Mouse (Mus musculus) yolk sac, embryonic 10.5 days (tissue): ENCODE data around the gene Golga1.

Experiments
- DNase-seq: peaks from one replicate; pipeline ENCODE4 v3.0.0-alpha.2; 2017; ENCODE audit warnings: low spot score

Golga1 gene

DNA sequence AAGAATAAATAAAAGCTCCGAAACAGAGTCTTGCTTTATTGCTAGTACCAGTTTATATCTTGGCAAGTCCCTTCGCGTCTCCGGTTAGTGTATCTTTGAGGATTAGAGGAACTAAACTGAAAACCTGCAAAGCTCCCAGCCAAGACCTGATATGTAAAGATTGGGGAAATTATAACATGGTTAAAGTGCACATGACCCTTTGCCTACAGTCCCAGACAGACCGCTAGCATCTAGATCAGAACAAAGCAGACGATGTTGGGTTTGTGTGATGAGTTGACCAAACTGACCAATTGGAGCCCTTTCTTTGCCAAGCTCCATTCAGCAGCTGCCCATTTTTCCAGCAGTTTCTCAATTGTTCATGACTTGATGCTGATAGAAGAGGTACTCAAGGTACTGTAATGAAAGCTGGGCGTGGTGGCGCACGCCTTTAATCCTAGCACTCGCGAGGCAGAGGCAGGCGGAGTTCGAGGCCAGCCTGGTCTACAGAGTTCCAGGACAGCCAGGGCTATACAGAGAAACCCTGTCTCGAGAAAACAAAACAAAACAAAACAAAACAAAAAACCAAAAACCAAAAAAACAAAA, 59.1 kb downstream of the Golga1 start:
- DNase-seq, result no peak

DNA sequence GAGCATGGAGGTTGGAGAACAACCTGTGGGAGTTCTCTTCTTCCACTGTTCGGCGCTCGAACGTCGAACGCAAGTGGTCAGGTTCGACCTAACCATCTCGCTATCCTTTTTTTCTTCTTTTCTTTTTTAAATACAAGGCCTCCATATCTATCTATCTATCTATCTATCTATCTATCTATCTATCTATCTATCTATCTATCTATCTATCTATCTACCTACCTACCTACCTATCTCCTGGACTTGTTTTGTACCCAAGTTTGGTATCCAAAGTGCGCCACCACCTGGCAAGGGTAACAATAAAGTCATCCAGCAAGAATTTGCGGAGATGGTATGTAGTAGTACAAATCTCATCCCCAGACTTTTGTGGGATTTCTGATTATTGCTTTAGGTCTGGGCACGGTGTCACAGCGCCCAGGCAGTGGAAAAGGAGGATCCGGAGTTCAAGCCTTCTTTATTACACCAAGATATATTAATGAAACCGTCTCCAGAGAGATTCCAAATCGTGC, 59.7 kb downstream of the Golga1 start, which contains the start of gene Rpl35:
Gene Rpl35, minus strand, starts transcription at position 51 of the 506 bp plus-strand sequence.
- peak; percentile 40 for DNase-seq

DNA sequence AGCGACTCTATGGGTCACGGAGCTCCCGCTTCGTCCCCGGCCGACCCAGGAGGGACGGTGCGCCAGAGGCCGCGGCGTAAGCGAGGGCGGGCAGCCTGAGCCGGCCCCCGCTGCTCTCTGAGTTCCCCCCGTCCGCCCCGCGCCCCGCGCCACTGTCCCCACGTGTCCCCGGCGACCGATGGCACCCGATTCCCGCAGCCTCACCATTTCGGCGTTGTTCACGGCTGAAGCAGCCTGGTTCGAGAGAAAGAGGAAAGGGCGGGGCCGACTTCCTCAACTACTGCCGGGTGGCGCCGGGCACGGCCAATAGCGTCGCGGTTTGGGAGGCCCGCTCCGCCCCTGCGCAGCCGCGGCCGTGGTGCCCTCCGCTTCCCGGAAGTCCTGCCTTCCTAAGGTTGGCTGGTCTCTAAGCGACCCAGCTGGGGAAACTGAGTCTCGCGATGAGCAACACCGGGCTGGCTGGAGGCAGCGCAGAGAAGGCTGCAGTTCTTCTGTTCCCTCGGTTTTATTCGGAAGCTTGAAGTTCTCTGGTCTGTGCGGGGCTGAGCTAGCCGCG, 60.4 kb downstream of the Golga1 start, which contains the start of gene Arpc5l:
Gene Arpc5l, plus strand, starts transcription at position 469 of the 556 bp plus-strand sequence.
- peak; percentile 89 for DNase-seq

DNA sequence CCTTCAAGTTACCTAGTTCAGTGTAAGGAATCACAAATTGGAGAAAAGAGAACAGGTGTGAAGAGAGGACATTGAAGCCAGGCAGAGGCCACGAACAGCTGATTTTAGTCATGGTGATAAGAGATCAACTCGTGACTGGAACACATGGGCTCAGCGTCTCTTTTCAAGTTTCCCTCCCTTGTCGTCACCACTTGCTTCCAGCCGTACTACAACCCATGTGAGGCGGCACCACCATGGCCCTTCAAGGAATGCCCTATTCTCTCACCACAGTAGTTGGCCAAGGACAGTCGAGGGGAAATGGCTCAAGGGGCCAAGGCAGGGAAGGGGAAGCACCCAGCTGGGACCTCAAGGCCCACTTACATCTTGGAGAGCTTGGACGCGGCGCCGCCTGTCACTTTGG, 61.0 kb downstream of the Golga1 start:
- DNase-seq, result peak; percentile 43

DNA sequence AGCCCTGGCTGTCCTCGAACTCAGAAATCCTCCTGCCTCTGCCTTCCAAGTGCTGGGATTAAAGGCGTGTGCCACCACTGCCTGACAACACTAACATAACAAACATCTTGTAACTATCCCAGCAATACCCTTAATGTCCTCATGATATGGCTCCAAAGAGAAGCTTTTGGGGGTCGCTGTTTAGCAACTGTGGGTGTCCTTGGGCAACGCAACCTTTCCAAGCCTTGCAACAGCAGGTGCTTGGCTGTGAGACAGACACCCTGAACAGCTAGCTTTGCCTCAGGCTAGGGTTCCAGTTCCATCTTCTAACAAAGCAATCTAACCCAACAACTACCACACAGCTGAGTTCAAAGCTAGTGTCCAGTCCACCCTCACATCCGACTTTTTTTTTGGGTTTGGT, 61.8 kb downstream of the Golga1 start:
- DNase-seq, result no peak

DNA sequence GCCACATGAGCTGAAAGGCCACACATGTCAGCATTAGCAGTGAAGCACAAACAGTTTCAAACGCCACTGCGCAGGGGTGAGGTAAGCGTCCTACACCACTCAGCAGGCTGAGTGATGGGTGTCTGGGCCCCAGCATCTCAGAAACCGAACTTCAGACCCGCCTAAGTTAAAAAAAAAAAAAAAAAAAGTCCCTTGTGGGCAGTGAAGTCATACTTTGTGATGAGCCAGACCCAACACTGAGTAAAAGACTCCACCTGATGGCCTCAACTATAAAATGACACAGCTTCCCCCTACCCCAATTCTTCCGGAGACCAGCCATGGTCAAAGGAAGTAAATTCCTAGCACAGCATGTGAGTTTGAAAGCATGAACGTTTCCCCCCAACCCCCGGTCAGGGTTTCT, 62.2 kb downstream of the Golga1 start:
- DNase-seq, result no peak

DNA sequence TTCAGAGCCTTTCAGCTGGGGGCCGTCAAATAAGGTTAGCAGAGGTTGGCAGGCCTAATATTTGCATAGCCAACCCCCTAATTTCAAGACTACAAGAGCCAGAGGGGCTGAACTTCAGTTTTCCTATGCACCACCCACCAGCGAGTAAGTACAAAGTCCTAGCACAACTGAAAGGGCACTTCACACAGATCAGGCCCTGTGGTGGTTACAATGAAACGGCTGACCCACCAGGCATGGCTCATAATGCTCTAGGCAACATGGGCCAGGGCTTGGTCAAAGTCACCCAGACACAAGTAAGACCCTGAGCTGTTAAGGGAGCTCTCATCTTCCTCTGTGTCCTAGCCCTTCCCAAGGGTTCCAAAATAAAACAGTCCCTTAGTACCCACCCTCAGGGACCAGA, 63.5 kb downstream of the Golga1 start:
- DNase-seq, result no peak

DNA sequence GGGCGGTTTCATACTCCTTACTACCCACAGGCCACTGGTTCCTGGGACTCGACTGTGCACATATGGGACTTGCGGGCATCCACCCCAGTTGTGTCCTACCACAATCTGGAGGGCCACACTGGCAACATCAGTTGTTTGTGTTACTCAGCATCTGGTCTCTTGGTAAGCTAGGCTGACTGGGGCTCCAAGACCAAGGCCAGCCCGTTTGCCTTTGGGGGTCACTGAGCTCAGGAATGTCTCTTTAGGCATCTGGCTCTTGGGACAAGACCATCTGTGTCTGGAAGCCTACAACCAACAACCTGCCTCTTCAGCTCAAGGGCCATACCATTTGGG, 64.8 kb downstream of the Golga1 start:
- DNase-seq, result no peak

DNA sequence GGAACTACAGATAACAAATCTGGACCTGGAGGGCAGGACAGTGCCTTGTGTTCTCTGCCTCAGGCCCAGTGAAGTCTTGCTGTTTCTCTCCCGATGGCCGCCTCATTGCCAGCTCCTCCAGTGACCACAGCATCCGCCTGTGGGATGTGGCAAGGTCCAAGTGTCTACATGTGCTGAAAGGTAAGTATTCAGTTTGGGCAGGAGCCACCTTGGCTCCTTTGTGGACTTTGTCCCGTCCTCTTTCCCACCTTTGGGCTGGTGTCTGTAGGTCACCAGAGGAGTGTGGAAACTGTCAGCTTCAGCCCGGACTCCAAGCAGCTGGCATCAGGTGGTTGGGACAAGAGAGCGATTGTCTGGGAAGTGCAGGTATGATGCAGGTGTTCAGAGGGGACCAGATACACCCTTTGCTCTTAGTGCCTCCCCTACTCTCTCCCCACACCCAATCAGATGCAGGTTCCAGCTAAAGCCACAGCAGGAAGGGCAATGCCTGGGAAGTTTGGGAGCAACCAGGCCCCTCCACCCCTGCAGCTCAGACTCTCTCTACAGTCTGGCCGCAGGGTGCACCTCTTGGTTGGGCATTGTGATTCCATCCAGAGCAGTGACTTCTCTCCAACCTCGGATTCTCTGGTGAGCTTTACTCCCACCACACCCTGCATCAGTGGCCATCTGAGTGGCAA, 65.3 kb downstream of the Golga1 start:
- DNase-seq, result peak; percentile 29

DNA sequence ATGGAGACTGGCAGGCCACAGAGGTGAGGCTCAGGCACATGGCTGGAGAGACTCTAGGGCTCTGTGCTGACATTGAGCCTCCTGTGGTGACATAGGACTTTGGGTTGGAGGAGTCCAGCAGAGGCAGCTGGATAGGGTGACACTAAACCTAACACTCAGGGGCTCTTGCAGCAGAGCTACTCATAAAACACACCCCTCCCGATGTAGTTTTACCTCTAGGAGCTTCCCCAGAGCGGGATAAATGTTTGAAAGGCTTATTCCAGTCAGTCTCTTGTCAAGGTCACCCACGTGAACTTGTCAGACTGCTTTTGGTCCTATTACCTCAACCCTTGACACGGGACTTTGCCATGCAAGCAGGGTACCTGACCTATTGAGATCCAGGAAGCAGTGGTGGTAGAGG, 66.0 kb downstream of the Golga1 start:
- DNase-seq, result no peak

DNA sequence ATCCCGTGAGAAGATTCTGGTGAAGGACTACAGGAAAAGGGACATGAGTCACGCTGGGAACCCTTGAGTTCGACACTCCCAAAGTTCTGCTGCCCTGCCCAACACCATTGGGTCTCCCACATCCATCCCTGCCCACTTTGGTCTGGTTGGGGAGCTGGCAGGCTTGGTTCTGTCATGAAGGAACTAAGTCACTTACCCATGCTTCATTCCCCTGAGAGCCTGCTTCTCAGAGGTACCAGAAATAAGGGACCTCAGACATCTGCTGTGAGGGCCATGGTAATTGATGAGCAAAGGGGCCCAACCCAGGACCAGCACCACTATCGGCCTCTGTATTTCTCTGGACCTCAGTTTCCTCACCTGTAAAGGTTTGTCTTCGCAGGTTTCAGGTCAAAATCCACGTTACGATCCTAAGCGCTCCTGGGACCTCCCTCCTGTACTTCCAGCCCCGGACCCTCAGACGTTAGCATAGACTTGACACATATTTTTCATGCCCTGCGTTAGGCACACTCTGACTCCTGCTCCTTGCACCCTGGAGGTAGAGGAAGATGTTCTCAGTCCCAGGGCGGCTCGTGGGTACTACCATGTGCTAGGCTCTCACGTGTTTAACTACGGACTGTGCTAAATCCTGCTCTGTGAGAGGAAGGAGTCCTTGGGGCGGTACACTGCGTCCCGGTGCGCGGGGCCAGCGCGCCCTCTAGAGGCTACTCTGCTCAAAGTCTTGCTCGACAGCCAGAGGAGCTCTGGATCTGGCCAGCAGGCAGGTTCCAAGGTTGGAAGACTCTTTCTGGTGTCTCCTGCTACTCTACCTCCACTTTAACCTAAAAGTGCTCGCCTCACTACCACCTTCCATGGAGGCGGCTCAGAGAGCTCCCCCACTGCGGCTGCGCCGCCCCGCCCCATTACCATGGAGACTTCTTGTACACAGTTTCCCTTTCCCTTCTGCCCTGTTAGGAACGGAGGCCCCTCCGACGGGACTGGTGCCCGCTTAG, 67.7 kb downstream of the Golga1 start, which contains the start of gene Wdr38:
Gene Wdr38, plus strand, starts transcription at position 91 of the 989 bp plus-strand sequence.
- DNase-seq, result peak; percentile 88

DNA sequence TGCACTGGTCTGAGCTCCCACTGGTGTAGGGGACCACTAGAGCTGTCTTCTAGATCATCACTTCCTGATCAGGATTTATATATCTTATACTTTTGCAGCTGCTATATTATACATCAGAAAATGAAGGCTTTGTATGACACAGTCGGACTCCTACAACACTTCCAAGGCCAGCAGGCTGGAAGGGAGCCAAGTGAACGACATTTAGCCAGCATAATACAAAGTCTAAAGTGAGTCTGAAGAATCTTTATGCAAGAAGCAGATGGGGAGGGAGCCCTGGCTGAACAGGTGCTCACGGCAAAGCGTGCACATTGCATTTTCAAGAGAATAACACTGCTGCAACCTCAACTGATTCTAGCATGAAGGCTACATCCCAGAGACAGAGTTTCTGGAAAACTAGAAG, 72.9 kb downstream of the Golga1 start:
- DNase-seq, result no peak

DNA sequence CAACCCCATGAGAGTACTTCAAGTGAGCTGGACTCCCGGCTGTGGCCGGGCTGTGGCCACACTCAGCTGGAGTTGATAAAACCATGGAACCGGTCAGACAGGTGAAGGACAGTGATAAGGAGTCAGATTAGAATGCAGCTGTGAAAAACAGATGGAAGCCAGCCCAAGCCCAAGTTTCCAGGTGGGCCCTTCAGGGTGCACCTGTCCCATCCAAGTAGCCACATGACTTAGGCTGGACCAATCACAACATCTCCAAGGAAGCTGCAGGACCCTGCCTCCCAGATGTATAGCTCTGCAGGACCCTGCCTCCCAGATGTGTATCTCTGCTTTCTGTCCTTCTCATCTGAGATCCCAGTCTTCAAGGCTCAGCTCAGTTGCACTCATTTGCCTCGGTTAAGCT, 73.3 kb downstream of the Golga1 start:
- DNase-seq, result no peak

DNA sequence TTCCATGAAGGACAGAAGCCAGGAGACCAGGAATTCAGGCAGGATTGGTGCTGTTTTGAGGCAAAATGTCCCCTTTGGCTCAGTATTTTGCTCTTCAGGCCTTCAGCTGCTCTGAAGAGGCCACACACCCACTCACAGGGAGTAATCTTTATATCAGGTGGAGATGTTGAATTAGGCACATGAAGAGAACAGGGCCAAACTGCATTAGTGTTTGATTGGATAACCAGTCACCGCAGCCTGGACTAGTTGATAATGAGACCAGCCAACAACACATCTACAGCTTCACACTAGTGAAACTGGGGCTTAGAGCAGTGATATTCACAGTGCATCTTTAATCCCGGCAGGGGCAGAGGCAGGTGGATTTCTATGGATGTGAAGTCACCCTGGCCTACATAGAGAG, 76.4 kb downstream of the Golga1 start:
- DNase-seq, result no peak

DNA sequence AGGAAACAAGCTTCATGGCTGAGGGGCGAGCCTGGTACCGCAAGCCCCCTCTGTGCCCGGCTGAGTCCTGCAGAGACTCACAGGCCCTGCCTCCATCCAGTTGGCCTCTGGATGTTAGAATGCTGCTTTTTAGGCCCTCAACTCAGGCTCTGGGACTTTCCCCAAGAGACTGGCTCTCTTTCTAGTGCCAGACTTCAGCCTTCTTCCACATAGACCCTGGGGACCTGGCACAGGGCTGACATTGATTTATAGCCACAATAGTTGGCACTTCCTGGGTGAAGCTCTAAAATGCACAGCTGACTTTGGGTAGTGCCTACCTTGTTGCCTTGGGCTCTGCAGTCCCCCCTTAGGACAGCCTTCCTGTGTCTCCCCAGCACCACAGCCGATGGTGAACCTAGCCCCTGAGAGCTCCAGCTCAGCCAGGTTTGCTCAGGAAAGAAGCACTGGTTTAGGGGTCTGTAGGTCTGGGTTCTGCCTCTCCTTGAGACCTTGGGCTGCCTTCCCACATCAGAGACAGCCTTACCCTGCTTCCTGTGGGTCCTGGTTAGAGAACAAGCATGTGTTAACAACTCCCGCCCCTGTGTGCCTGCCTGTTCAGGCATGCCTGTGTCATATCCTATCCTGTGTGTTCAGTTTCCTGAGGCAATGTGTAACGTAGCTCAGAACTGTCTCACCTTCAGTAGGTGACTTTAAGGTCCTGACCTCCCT, 77.4 kb downstream of the Golga1 start:
- DNase-seq, result no peak

DNA sequence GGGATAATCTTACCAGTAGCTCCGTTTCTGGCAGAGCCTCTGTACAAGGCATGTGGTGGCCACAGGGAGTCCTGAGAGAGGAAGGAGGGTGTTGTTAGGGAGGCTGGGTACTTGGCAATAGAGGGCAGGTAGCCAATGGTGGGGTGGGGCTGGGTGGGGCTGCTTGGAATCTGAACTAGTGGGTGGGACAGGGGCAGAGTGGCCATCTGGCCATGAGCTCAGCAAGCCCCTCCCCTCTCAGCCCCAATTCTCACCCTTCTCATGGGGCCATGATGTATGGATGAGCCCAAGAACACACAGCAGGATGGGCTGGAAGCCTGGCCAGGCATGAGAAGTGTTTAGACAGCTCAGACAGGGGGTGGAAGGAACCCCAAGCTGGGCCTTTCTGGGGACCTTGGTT, 78.0 kb downstream of the Golga1 start:
- DNase-seq, result no peak

DNA sequence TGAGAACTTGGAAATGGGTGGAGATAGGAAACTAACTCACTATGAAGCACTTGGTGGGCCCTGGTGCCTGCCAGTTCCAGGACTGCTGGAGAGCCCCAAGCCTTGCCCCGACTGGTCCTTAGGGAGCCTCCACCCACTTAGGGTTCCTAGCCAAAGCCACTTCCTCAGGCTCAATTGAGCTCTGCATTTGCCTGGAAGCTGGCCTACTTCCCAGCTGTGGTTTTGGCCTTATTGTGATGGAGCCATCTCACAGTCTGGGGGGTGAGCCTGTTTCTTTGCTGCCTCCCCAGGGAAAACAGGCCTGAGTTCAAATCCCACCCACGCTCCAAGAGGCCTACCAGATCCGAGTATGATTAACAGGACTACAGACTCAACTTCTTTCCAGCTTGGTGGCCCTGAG, 78.8 kb downstream of the Golga1 start:
- no peak for DNase-seq

DNA sequence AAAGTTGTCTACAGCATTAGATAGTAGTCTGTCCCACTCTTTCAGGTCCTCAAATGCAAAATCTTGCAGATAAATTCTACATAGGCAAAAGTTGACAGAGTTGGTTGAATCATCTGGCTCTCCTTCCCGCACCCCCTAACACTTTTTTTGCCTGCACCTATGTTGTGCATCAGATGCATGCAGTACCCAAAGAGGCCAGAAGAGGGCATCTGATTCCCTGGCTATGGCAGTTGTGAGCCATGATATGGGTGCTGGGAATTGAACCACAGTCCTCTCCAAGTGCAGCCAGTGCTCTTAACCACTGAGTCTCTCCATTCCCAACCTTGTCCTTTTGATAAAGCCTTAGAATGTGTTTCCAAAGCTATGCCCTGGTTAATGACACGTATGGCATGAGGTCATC, 81.9 kb downstream of the Golga1 start:
- DNase-seq, result no peak

DNA sequence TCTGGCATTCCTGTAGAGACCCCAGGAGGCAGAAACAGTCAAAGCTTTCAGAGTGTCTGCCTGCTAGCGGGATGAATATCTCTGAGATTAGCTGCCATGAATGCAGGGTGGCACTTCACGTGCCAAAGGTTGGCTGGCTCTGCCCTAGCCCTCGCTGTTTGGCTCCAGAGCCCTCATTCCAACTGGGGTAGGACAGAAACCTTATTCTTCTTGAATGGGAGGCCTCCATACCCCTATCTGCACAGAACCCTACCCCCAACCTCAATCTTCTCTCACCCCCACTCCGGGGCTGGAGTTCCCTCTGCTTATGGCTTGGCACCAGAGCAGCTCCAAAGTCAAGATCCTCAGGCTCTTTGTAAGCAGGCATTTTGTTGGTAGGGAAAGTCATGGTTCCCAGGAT, 87.5 kb downstream of the Golga1 start:
- no peak for DNase-seq

DNA sequence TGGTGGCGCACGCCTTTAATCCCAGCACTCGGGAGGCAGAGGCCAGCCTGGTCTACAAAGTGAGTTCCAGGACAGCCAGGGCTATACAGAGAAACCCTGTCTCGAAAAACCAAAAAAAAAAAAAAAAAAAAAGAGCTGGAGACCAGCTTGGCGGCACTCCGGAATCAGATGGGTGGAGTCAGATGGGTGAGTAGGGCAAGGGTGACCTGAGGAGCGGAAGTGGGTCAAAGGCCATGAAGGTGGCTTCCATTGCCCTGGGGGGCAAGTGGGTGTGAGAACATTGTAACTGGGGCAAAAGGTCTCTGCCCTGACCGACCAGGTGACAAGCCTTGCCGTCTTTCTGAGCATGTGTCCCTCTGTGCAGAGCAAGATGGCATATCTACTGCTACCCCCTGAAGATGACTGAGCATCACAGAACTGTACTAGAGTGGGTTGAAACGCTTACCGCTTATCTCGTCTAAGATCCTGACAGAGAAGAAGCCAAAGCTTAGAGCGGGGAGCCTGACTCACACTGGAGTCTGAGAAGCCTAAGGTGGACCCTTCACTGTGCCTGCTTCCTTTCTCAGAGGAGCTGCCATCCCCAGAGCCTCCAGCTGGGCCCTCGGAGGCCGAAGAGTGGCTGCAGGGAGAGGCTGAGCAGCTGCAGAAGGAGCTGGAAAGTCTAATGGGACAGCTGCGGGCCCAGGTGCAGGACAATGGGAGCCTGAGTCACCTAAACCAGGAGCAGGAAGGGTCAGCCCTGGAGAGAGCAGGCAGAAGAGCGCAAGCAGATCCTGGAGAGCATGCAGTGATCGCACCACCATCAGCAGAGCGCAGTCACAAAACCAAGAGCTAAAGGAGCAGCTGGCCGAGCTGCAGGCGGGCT, 89.2 kb downstream of the Golga1 start:
- DNase-seq, result no peak

DNA sequence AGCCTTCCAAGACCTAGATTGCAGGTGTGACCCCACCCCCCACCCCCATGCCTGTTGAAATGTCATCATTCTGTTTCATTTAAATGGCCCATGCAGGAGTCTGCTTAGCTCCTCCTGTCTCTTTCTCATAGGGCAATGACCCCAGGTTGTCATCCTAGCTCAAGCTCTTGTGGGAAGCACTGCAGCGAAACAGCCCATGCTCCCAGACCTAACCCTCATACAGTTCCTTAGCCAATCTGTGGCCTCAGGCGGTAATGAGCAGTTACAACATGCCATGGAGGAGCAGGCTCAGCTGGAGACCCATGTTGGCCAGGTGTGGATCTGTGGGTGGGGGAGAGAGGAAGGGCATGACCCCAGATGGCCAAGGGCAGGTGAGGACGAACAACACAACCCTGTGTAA, 90.2 kb downstream of the Golga1 start:
- DNase-seq, result no peak
